Mouse (Mus musculus): ENCODE data around the gene Lpin1. TPM values are rescaled to one million over a fixed set of nuclear protein-coding genes. Genes with fewer than 3 reads are reported as not detected.

The Lpin1 gene
- total RNA-seq, 2 experiments from 2014 or later = 174 to 193 TPM

DNA sequence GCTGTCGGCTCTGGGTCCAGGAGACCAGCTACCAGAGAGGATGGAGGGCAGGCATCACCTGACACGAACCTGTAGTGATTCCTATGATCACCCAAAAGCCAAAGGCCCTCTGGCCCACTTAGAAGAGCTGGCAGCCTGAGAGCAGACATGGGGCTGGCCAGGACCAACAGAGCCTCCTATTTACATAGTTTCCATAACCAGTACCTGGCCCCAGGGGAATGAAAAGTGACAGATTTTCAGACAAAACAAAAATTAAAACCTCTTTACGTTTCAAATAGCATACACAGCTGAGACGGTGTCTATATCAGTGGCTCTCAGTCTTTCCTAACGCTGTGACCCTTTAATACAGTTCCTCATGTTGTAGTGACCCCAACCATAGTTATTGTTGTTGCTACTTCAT lies 83.9 kb downstream of the Lpin1 start:
- DNase-seq = no peak

DNA sequence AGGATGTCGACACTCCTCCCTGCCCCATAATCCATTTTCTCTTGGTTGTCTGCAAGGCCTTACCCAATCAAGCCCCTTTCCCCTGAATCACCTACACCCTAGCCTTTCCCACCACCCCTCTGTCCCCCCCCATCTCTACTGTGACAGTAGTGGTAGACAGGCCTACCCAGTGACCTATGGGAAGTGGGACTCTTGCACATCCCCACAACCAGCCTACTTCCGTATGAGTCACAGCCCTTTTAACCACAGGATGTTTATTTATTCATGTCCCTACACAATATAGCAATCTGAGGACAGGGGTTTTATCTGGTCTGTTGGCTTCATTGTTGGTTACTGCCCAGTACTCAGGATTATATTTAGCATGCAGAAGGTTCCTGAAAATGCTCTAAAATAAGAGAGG lies 84.6 kb downstream of the Lpin1 start:
- no peak for DNase-seq

DNA sequence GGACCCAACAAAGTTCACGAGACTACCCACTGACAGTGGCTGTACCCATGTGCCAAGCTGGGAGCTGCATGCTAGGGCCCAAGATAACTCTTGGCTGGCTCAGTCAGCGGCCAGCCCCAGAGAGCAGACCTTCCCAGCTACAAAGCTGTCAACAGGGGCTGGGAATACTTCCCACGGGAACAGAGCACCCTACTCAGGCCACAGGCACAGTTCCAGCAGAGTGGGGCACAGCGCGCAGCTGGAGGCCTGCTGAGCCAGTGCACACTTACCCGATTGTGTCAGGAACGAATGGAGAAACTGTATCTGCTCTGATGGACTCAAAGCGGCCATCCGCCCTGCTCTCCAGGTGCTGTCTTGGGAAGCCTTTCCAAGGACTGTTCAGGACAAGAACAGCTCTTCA lies 95.6 kb downstream of the Lpin1 start:
- DNase-seq = no peak

DNA sequence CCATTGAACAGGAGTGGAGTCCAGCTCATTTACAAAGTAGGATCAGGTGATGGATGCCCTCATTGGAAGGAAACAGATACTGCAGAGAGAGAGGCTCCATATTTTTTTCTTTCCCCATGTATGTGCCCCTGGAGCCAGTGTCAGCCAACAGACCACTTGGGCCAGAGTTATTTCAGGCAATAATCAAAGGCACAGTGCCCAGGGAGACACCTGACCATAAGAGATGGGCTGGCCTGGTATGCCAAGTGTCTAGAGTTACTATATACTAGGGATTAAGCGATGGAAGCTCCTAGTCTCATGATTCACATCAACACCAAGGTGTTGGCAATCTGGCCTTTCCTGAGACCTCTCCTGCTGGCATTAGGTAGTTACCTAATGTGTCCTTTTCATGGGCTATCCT lies 97.8 kb downstream of the Lpin1 start:
- no peak for DNase-seq

DNA sequence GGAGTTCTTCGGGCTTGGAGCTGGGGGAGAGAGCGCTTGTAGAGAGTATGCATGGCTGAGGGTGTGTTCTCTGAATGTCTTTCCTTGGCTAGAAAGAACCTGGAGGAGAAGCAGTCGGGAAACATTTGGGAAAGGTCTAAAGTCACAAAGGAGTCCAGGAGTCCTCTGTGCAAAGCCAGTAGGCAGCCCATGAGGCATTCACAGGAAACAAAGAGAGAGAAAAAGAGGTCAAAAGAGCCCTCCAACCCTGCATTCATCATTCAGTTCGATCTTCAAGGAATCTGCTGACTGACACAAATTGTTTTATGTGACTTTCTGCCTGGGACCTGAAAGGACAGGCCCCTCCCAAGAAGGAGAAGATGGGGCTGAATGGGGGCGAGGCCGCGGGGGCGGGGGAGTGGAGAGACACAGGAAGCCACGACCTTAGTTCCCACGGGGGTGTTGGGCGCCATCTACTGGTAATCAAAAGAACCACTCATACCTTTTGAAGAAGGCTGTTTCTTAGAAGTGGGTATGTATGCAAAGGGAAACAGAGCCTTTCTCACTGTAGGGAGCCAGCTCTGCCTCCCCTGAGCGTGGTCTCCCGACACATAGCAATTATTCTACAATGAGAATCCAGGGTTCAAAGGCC lies 101.5 kb downstream of the Lpin1 start:
- peak; percentile 47 for DNase-seq

DNA sequence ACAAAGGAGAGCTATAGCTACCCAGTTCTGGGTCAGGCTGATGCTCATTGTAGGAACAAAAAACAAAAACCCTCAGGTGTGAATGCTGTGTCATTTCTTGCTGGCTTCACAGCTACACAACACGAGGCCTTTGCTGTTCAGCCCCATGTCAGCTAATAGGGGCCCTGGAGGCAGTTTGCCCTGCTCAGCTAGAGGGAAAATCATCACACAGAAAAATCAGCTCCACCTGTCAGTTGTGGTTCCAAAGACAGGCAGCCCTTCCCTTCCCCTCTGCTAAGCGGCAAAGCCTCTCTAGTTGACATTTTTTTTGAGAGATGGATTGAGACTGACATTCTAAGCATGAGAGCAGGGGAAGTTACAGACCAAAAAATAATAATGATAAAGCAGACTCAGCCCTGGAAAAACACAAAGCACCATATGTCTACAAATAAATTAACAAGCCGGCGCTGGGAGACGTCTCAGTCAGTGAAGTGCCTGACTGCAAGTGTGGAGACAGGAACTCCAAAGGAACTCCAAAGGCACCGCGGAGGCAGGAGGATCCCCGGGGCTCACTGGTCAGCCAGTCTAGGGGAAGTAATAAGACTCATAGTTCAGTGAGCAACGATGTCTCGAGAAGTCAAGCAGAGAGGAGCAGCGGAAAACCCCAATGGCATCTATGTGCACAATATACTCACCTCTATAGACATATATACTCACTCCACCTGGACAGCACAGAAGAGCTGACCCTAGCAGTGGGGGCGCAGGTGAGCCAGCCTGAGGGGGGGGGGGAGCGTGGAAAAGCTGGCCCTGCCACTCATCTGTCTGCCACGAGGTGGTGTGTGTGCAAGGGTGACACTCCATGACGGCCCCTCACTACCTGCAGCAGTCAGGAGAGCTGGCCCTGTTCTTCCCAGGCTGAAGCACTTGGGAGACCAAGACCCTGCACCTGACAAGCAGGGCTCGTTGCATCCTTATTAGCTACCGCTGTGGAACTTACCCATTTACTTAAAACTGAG lies 103.7 kb downstream of the Lpin1 start:
- no peak for DNase-seq

DNA sequence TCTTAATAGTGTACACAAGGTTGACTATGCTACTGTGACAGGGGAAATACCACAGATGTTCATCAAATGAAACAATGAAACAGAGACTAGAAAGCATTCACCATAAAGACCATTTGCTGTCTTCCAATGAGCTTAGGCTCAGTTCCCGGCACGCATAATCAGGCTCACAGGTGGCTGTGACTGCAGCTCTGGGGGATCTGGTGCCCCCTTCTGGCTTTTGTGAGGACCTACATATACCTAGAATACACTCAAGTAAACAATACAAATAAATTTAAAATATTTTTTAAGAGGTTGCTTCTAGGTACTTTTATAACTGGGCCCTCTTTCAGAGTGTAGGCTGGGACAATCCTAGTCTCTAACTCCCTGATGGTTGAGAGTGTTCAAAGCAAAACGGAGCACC lies 106.5 kb downstream of the Lpin1 start:
- DNase-seq = no peak

DNA sequence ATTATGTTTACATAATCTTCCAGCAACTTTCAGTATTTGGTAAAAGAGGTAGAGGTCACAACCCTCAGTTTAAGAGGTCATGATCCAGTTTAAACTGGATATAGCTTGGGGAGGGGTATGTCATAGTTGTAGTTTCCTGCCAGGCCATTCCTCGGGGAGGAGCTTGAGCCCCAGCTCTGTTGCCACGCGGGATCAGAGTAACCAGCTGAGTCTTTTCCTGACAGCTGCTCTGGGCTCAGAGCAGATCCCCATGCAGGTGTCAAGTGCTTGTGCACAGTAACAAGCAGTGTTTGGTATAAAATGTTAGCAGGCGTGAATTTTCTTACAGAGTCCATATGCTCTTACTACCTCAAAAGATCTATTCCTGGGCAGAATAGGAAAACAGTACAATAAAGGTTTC lies 112.8 kb downstream of the Lpin1 start:
- no peak for DNase-seq

DNA sequence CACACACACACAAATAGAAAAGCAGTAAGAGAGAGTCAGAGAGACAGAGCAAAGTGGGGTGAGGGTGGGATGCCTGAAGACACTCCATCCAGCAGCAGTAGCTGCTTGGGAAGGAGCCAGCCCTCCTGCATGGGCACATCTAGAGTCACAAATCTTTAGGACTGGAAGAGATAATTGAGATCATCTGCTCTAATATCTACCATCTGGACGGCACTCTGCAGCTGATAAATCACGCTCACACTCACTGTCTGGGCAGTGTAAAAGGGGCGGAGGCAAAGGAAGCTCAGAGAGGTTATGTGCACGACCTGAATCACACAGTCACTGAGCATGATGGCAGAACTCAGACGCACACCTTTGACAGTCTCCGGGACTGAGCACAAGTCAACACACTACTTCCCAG lies 118.1 kb downstream of the Lpin1 start:
- DNase-seq = no peak

DNA sequence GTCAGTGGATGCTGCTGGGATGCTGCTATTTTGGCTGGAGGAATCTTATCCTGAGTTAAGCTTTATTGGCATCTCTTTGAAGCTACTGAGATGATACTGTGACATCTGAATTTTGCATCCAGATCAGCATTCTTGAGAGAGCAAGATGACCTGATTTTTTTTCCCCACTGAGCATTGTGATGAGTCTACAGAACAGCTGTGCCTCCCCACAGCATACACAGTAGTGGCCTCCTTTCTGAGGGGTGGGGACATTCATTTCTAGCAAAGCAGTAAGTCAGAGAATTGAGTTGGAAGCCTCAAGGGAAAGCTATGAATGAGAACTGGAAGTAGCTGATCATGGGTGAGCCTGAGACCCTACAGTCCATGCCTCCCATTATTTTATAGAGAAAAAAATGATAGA lies 121.9 kb downstream of the Lpin1 start:
- no peak for DNase-seq

DNA sequence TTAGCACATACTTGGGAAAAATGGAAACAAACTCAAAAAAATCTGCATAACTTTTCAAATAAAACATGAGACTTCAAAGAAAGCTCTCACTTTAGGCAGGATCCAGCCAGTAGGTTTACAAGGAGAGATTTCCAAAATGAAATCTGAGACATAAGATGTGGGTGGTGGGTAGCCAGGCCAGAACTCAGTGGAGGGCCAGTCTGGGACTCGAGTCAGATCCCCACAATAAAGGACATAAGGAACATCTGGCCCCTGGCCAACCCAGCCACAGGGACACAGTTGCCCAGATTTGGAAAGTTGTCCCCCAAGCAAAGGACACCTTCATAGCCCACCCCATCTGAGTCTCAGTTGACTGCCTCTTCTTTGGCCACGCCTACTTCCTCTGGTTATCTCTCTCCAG lies 123.3 kb downstream of the Lpin1 start:
- DNase-seq = no peak

Other genes starting within 250 kb of the Lpin1 start
- 1 to 10 TPM; 2.3 to 3.2 TPM for gene Ntsr2, start 42.4 kb upstream of the Lpin1 start, total RNA-seq (2021)
- under 1 TPM; 0.56 to 0.67 TPM for gene Greb1, start 189.9 kb upstream of the Lpin1 start, total RNA-seq (2021)
- gene E2f6, start 200.0 kb upstream of the Lpin1 start, total RNA-seq (2021) = 100 to 1,000 TPM in 1 of 2 experiments, 10 to 100 TPM in 1; 96.4 to 114 TPM